Mouse (Mus musculus) kidney, adult 2 months (tissue): ENCODE measurements around the gene Kif2c. TPM values are rescaled to one million over a fixed set of nuclear protein-coding genes. Genes with fewer than 3 reads are reported as not detected.

ENCODE experiments used
- DNase-seq: peaks from one replicate; pipeline ENCODE4 v3.0.0; 2021
- H3K27ac ChIP-seq: fragments of 200-500 bp; 2 replicates; pipeline ENCODE4 v1.5.1; 2012; ENCODE audit warnings: low read depth, low read length, control low read depth, inconsistent platforms; ENCODE audit not compliant: insufficient read depth
- H3K27me3 ChIP-seq: fragments of 200-500 bp; replicated peaks from 2 replicates; pipeline ENCODE4 v1.6.1; 2012; ENCODE audit warnings: mild to moderate bottlenecking, moderate library complexity, low read length, inconsistent platforms; ENCODE audit not compliant: control insufficient read depth, insufficient read depth
- H3K36me3 ChIP-seq: fragments of 200-500 bp; 2 replicates; pipeline ENCODE4 v1.6.1; 2012; ENCODE audit warnings: mild to moderate bottlenecking, moderate library complexity, low read length, inconsistent platforms; ENCODE audit not compliant: control insufficient read depth, insufficient read depth
- H3K4me1 ChIP-seq: fragments of 200-500 bp; 2 replicates; pipeline ENCODE4 v1.6.1; 2011; ENCODE audit warnings: low read length; ENCODE audit not compliant: control insufficient read depth, insufficient read depth
- H3K4me3 ChIP-seq: fragments of 200-500 bp; 2 replicates; pipeline ENCODE4 v1.5.1; 2011; ENCODE audit warnings: mild to moderate bottlenecking, low read depth, low read length, control low read depth; ENCODE audit not compliant: insufficient read depth
- CTCF ChIP-seq: fragments of 200-500 bp; conservative IDR thresholded peaks from 2 replicates; pipeline ENCODE4 v1.5.1; 2011; ENCODE audit warnings: low read depth, mild to moderate bottlenecking, control low read depth, low read length, moderate library complexity, mixed read lengths; ENCODE audit not compliant: insufficient read depth, insufficient read length
- POLR2A ChIP-seq: fragments of 200-500 bp; IDR thresholded peaks from one replicate; pipeline ENCODE4 v1.6.1; 2011; ENCODE audit warnings: low read depth, low read length, control low read depth
- WGBS: fragments of 180-500 bp; shearing (Covaris S2); methylation state at CpG from one replicate; pipeline ENCODE4 v1.1.7; 2018; 5-methylcytosine and 5-hydroxymethylcytosine counted together
- polyA plus RNA-seq: library from polyadenylated mRNA; depleted of rRNA; stranded (reverse); fragments of >200 nt; gene quantifications from 2 replicates; pipeline ENCODE4 v1.2.3, GENCODE M21; 2012

The Kif2c gene
- polyA plus RNA-seq, 1 experiment, result 0.20 TPM

- WGBS, result 29% methylated on average over 8 of the region's 8 CpGs
- TF ChIP-seq CTCF, result no peak
- Histone ChIP-seq H3K4me1 (peaks cover 12% of the 10 kb centered on the region; the same call in 1 of the 2 replicates), H3K27ac (peak overlapping the region; percentile 69), H3K4me3 (no peak overlapping the region), H3K27me3 (no peaks in the 10 kb centered on the region), H3K36me3 (no peaks in the 10 kb centered on the region)
- peak; percentile 97 for DNase-seq
Observed at GRCm38 (mm10) chr4:117136034-117136433, 46.4 kb downstream of the Kif2c start.

GRCm38 (mm10) chr4:117134601-117134995, 47.8 kb downstream of the Kif2c start:
- peak; percentile 45 for DNase-seq
- no peaks in the 10 kb centered on the region for H3K36me3 ChIP-seq
- 20% methylated on average over 2 of the region's 2 CpGs for WGBS
- peaks cover 12% of the 10 kb centered on the region; the same call in 1 of the 2 replicates for H3K4me1 ChIP-seq
- TF ChIP-seq POLR2A (no peak), CTCF (no peak)
- H3K27me3 ChIP-seq, result no peaks in the 10 kb centered on the region
- peak overlapping the region; percentile 25; the same call in 1 of the 2 replicates for H3K27ac ChIP-seq
- H3K4me3 ChIP-seq, result no peak overlapping the region

GRCm38 (mm10) chr4:117133817-117134600, 48.4 kb downstream of the Kif2c start, which contains the start of gene Plk3:
TSS of gene Plk3 (minus strand) at chr4:117133963.
- peak; percentile 85 for TF ChIP-seq POLR2A
- TF ChIP-seq CTCF, result no peak
- Histone ChIP-seq H3K27ac (peak within 1 kb of the TSS; percentile 25; the same call in 1 of the 2 replicates), H3K27me3 (no peaks in the 10 kb centered on the region), H3K36me3 (no peaks in the 10 kb centered on the region), H3K4me3 (peak within 1 kb of the TSS; percentile 69), H3K4me1 (peaks cover 10% of the 10 kb centered on the region; the same call in 1 of the 2 replicates)
- peak; percentile 99 for DNase-seq
- WGBS, result 1% methylated on average over 44 of the region's 48 CpGs

DNA sequence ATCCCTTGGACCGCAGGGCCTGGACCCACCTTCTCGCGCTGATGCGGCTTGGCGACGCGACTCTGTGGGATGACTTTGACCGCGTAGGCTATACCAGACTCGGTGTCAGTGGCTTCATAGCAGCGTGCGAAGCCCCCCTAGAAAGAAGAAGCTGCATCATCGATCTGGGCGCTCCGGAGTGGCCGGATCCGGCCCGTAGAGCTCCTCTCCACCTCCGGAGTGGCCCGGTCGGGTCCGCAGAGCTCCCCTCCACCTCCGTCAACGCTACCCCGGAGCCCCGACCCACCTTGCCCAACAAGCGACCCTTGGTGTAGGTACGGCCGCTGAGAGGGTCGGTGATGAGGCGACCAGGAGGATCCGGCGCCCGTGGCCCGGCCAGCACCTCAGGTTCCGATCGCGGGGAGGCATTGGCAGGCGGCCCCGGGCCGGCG, 49.1 kb downstream of the Kif2c start:
- Histone ChIP-seq H3K4me1 (peaks cover 10% of the 10 kb centered on the region; the same call in 1 of the 2 replicates), H3K27ac (no peak overlapping the region), H3K36me3 (no peaks in the 10 kb centered on the region), H3K27me3 (no peaks in the 10 kb centered on the region), H3K4me3 (peak overlapping the region; percentile 69)
- under 1% methylated on average over 42 of the region's 42 CpGs for WGBS
- no peak for DNase-seq
- TF ChIP-seq CTCF, result no peak
- no peak for TF ChIP-seq POLR2A

GRCm38 (mm10) chr4:117132794-117133143, 49.7 kb downstream of the Kif2c start:
- 73% methylated on average over 11 of the region's 11 CpGs for WGBS
- TF ChIP-seq CTCF, result no peak
- no peak for TF ChIP-seq POLR2A
- no peaks in the 10 kb centered on the region for H3K36me3 ChIP-seq
- H3K27ac ChIP-seq, result no peak overlapping the region
- no peak for DNase-seq
- no peaks in the 10 kb centered on the region for H3K27me3 ChIP-seq
- H3K4me3 ChIP-seq, result peak overlapping the region; percentile 69
- H3K4me1 ChIP-seq, result peaks cover 10% of the 10 kb centered on the region; the same call in 1 of the 2 replicates

DNA sequence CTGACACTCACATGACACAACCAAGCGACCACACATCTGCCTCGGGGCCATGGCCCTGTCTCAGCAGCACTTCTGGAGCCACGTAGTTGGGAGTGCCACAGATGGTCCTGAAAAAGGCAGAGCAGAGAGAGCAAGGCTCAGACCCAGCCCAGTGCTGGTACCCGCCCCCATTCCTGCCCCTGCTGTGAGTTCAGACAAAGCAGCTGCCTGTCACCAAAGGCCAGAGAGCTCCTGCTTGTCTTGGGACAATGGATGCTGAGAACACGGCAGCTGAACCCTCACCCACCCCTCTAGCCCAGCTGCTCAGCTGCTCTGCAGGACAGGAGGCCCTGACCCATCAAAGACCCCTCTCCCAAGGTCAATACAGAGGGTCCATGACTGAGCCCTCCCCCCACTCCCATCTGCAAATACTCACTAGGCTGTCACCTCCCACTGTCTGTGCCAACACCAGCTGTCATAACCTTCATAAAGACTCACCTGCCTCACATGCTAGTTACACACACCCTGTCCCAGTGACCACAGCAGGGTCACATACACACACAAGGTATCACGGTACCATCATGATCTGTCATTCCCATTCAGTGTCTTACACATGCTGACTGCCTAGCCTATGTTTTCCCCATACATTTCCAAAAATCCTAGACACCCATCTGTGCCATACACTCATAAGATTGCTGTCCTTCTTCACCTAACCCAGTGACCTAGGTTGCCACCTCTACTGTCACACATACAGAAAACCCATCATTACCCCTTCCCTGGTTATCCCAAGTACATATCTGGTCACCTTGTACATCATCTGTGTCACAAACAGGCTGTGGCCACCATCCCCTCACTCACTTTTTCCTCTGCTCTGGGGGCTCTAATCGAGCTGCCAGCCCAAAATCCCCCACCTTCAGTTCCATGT, 50.3 kb downstream of the Kif2c start:
- no peaks in the 10 kb centered on the region for H3K36me3 ChIP-seq
- DNase-seq, result no peak
- TF ChIP-seq CTCF (no peak), POLR2A (no peak)
- no peak overlapping the region for H3K4me3 ChIP-seq
- H3K27me3 ChIP-seq, result no peaks in the 10 kb centered on the region
- no peak overlapping the region for H3K27ac ChIP-seq
- peaks cover 10% of the 10 kb centered on the region; the same call in 1 of the 2 replicates for H3K4me1 ChIP-seq
- WGBS, result 70% methylated on average over 7 of the region's 7 CpGs
